Mouse (Mus musculus) 3134 (cell line): Measurements from ENCODE around the gene Slc24a3.

ENCODE experiments used
- DNase-seq: peaks from one replicate; pipeline ENCODE4 v3.0.0-alpha.2; 2011; ENCODE audit warnings: low spot score; ENCODE audit not compliant: insufficient read length; ENCODE audit errors: extremely low read depth

The Slc24a3 gene

DNA sequence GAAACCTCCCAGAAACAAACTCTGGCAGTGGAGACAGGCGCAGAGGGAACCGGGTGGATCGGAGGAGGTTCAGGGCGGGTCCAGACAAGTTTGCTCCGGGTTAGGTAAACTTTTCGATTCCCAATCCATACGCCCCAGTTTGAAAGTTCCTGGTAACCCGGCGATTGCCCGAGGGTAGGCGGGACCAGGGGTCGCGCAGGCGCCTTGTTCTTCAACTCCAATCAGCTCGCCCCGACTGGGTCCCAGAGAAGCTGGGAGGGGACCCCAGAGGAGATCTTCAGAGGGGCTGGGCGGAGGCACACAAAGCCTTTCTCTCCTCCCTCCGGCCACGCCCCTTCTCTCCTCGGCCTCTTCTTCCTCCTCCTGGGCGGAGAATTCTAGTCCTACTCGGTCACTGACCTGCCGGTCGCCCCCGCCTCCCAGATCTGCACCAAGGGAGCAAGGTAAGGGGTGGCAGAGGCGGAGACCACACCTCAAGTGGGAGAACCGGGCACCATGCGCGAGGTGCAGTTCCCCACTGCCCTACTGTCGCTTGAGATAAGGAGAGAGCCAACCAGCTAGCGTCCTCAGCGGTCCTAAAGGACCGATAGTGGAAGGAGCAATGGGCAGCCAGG lies 507.7 kb downstream of the Slc24a3 start, which contains the start of gene Rin2:
TSS of gene Rin2 (plus strand) at position 74 of the 614 bp plus-strand sequence.
- DNase-seq: peak; percentile 61

DNA sequence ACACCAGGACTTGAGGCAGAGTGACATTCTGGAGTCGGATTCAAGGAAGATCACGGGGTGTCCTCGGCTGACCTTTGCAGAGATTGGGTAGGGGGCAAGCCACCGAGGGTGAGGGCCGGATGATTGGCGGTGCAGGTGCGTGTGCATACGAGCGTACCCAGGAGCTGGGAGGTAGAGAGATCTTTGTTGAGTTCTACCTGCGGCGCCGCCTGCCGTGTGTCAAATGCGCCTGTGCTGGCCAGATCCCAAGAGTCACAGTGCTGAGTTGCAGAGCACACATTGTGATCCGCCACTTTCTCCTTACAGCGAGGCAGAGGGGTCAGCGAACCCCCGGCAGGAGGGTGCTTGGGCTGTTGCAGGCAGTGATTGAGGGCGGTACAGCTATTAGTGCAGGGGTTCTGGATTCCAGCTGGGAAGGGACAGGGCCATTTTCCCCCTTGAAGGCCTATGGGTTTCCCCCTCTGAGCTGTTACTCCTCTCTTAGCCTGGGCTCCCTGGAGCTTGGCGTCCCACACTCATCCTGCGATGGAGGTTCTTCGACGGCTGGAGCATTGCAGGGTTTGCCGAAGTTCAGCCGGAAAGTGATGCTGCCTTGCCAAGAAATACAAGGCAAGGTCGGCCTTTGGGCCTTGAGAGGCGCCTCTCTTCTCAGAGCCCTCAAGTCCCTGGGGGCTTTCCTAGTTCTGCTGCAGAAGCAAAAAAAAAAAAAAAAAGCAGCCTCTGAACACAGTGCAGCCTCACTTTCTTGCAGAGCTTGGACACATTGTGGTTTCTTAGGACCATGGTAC lies 508.4 kb downstream of the Slc24a3 start:
- peak; percentile 62 for DNase-seq

DNA sequence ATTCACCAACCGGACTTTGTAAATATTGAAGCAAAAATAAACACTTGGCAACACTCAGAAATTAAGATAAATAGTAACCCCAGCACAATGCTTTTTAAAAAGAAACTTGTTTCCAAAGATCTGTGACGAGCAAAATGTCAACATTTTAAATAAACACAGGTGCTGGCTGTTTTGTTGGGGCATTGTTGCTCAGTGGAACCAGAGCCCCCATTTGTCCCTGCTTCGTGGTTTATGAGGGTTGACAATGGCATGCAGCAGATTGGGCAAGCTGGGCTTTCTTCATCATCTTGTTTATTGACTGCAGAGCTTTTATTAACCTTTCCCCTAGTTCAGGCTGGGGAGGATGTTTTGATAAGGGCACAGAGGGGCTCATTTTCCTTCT lies 509.0 kb downstream of the Slc24a3 start:
- DNase-seq: no peak

DNA sequence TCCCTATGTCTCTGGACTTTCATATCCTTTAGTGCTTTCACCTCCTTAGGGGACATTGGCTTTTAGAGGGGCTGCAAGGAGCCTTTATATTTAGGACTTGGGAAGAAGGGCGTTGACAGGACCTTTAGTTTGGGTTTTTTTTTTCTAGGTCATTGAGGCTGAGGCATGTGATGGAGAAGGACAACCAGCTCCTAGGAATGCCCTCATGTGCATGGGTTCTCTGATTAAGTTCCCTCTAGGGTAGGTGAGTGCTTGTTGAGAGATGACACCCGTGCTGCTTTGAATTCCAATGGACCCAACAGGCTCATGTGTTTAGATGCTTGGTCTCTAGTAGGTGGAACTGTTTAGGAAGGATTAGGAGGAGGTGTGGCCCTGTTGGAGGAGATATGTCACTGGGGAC lies 509.4 kb downstream of the Slc24a3 start:
- no peak for DNase-seq

DNA sequence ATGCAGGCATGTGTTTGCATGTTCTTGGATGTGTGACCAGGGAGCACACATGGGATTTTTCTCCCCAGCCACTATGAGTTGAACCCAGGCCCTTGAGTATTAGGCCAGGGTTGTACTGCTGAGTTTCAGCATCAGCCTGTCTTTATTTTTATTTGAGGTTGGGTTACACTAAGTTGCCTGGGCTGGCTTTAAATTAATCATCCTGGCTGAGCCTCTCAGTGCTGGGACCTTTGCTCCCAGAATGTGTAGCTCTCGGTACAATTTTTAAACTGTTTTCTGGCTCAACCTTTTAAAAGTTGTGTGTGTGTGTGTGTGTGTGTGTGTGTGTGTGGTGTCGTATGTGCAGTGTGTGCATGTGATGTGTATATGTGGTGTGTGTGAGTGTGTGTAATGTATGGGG lies 512.6 kb downstream of the Slc24a3 start:
- DNase-seq: no peak

DNA sequence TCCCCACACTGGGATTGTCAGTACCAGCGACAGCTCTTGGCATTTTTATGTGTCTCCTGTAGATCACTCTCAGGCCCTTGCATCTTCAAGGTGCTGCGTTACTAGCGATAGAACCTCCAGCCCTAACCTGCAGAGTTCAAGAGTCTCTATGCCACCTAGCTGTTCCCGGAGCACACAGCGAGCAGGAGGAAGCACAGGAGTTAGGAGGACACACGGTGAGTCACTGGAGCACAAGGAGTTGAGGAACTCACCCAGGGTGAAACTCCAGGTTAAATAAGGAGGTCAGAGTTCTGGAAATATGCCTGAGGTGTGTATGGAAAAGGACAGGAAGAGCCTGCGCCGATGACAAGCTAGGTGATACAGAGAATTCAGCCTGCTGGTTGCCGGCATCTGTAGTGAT lies 513.2 kb downstream of the Slc24a3 start:
- no peak for DNase-seq

DNA sequence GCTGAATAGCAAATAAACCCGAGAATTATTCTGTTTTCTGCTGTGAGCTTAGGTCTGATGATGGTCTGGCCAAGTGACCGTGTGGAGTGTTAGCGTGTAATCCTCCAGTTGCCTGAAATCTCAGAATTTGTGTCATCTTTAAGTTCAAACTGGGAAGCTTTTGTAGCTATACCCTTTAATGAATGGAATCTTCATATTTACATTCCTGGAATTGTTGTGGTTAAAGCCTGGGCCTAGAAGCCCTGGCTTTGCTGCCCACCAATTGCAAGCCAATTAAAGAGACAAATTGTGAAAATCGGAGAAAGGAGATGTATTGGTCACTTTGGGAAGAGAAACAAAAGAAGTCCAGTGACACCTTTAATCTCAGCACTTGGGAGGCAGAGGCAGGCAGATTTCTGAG lies 514.1 kb downstream of the Slc24a3 start:
- peak; percentile 26 for DNase-seq

DNA sequence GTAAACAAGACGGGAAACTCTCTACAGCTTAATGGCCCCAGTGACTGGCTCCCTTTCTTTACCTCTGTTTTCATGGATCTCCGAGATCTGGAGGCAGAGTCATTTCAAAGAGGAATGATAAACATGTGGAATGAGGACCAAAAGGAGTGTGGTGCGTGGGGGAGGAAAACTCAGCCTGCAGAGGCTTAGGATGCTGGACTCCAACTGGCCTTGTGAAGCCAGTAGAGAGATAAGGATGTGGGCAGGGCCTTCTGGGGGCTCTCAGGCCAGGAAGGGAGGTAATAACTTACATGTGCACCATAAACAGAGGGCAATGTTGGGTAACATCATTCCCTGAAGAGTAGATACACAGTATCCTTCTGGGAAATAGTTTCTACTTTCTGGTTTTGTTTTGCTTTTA lies 515.4 kb downstream of the Slc24a3 start:
- DNase-seq: no peak

DNA sequence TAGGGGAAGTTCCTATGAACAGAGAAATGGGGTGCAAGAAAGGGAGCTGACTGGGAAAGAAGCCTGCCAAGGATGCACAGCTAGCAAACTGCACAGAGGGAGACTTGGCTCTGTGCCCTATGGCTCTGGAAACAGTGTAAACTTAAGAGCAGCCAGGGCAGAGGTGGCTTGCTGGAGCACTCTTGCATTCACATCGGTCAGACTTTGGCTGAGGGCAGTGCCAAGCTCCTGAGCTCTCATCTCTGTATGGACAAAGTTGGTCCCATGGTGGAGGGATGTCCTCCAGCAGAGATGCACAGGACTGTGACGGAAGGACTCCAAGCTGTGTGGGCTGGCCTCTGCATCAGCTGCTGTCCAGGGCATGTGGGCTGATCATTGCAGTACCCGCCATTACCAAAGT lies 516.0 kb downstream of the Slc24a3 start:
- DNase-seq: peak; percentile 22

DNA sequence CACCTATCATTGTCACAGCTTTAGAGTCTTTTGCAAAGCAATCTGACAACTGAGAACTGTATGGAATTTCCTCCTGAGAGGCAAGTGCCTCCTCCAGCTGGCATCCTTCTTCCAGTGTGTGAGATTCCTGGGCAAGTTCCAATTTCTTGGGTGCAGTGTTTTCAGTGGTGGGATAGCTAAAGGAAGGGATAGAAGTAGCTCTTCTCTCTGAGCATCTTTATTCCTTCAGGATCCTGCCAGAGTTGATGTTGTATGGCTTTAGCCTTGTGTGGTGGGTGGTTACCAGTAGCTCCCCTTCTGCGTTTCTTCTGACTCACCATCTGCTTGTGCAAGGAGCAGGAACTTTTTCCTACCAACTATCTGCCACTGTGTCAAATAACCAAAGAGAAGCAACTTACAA lies 516.6 kb downstream of the Slc24a3 start:
- no peak for DNase-seq

DNA sequence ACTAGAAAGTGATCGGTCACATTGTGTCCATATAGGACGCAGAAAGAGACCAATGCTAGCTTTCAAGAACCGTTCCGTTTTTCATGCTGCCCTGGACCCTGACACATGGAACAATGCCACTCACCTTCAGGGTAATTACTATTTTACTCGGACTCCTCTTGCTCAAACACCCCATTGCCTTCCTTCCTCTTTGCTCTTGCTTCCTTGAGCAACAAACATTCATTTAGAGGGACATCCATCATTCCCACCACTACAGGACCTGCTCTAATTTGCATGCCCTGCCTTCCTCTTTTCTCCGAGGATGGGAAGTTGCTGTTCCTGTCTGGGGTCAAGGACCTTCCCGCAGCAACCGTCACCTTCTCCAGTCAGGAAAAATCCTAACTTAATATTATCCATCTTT lies 517.3 kb downstream of the Slc24a3 start:
- DNase-seq: no peak

DNA sequence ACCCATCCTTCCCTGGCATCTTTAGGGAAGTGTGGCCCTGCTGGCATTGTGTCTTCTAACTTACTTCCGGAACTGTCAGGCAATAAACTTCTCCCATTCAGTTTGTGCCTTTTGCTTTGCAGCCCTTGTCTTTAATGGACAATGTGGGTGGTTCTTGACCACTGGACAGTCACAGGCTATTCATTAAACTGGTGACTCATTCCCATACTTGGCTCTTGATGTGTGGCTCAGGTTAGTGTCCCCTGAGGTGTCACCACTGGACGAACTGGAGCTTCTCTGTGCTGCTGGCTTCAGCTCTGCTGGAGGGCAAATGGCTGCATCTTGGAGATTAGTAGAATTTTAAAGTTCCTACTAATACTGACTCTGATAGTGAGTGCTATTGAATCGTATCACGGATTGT lies 518.5 kb downstream of the Slc24a3 start:
- DNase-seq: no peak

DNA sequence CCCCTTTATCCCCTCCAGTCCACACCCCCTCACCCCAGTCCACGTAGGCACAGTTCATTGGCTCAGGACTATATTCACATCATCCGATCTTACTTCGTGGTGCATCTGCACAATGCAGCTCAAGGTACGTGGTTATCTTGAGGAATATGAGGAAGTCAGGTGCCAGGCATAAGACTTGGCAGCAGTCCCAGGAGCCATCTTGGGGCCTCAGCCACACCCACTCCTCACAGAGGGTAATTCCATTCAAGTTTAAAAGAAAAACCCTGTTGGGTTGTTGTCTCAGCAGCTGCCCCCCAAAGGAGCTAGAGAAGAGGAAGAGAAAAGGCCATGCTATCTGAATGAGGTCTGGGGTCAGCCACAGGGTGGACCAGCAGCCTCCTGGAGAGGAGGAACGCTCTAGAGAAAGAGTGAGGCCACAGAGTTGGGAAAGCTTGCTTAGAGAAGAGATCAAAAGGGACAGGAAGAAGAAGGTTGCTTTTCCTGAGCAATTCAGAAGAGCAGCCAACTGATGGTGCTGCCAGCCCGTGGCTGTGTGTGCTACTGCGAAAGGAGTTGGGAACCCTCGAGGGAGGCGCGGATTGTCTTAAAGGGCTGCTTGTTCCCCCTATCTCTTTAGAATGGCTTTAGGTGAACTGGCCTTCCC lies 523.9 kb downstream of the Slc24a3 start:
- no peak for DNase-seq
